Mouse (Mus musculus) forebrain, embryonic 16.5 days (tissue): Measurements from ENCODE around the gene Cobl. TPM values are rescaled to one million over a fixed set of nuclear protein-coding genes. Genes with fewer than 3 reads are reported as not detected.

Source experiments
- ATAC-seq: fragments of 200-750 bp; cut with Nextera tagmentation; 2 replicates; pipeline ENCODE4 v1.8.0; 2017; ENCODE audit warnings: mild to moderate bottlenecking, moderate library complexity
- H3K27ac ChIP-seq: fragments of 300-500 bp; sonication (generic); 2 replicates; pipeline ENCODE4 v1.5.1; 2014; ENCODE audit warnings: low read length, control low read depth
- H3K27me3 ChIP-seq: fragments of 300-500 bp; sonication (generic); replicated peaks from 2 replicates; pipeline ENCODE4 v1.6.1; 2014; ENCODE audit warnings: low read length; ENCODE audit not compliant: control insufficient read depth, insufficient read depth
- H3K36me3 ChIP-seq: fragments of 300-500 bp; sonication (generic); 2 replicates; pipeline ENCODE4 v1.6.1; 2014; ENCODE audit not compliant: control insufficient read depth, insufficient read depth
- H3K4me1 ChIP-seq: fragments of 300-500 bp; sonication (generic); replicated peaks from 2 replicates; pipeline ENCODE4 v1.6.1; 2014; ENCODE audit warnings: low read length; ENCODE audit not compliant: control insufficient read depth, insufficient read depth
- H3K4me2 ChIP-seq: fragments of 300-500 bp; sonication (generic); 2 replicates; pipeline ENCODE4 v1.6.1; 2014; ENCODE audit warnings: mild to moderate bottlenecking, low read length, control low read depth
- H3K4me3 ChIP-seq: fragments of 300-500 bp; sonication (generic); replicated peaks from 2 replicates; pipeline ENCODE4 v1.5.1; 2014; ENCODE audit warnings: mild to moderate bottlenecking, low read length, control low read depth
- H3K9ac ChIP-seq: fragments of 300-500 bp; sonication (generic); replicated peaks from 2 replicates; pipeline ENCODE4 v1.6.1; 2014; ENCODE audit warnings: low read depth, low read length, control low read depth
- H3K9me3 ChIP-seq: fragments of 300-500 bp; sonication (generic); 2 replicates; pipeline ENCODE4 v1.6.1; 2016; ENCODE audit warnings: low read length; ENCODE audit not compliant: control insufficient read depth
- WGBS: fragments of 180-500 bp; shearing (Covaris S2); extraction: QIAGEN DNeasy Blood & Tissue Kit; methylation state at CpG from one replicate; pipeline ENCODE4 v1.1.7; 2014; 5-methylcytosine and 5-hydroxymethylcytosine counted together
- polyA plus RNA-seq: library from polyadenylated mRNA; unstranded; fragments of >200 nt; fragmentation: Nextera tagmentation; extraction: Ambion mirVana; gene quantifications from 2 replicates; pipeline ENCODE4 v1.2.1, GENCODE M21; 2015

Gene Cobl
- polyA plus RNA-seq, 1 experiment from 2014 or later, result 8.4 TPM

DNA sequence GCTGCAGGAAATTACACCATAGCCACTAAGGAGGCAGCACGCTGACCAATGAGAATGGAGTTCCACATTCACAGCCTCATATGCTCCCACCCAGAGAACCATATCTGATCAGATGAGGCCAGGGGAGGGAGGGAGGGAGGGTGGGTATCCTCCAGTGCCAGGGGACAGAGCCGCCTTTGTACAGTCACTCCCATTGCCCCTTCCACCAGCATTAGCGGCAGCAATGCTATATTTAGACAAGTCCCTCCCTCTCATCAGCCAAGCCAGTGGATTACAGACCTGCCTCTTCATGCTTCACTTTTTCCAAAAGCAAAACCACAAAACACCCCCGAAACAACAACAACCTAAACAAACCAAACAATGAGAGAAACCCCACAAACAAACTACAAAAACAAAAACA lies 30.2 kb downstream of the Cobl start:
- no peak overlapping the region for H3K4me2 ChIP-seq
- 45% methylated on average over 4 of the region's 4 CpGs for WGBS
- no peak overlapping the region for H3K9ac ChIP-seq
- H3K27me3 ChIP-seq, result no peaks in the 10 kb centered on the region
- peaks cover 5% of the 10 kb centered on the region; the same call in 1 of the 2 replicates for H3K4me1 ChIP-seq
- no peak overlapping the region for H3K4me3 ChIP-seq
- no peaks in the 10 kb centered on the region for H3K9me3 ChIP-seq
- H3K36me3 ChIP-seq, result no peaks in the 10 kb centered on the region
- no peak for ATAC-seq
- no peak overlapping the region for H3K27ac ChIP-seq

DNA sequence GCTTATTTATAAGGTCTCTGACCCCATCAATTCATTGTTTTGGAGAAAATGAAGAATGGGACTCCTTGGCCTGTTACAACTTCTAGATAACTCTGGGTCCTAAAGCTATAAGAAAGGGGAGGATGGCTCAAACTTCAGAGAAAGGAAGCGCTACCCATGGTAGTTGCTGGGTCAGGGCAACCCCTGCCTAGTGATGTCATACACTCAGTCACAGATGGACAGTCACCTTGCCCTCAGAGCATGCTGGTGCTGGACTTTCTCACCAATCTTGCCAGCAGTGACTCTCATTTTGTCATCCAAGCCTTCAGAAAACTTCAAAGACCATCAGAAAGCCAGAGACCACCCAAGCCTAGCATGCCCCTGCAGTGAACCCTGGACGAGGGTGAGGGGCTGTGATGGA lies 32.8 kb downstream of the Cobl start:
- Histone ChIP-seq H3K36me3 (no peaks in the 10 kb centered on the region), H3K4me3 (no peak overlapping the region), H3K27me3 (no peaks in the 10 kb centered on the region), H3K27ac (no peak overlapping the region), H3K4me1 (peaks cover 5% of the 10 kb centered on the region; the same call in 1 of the 2 replicates), H3K4me2 (no peak overlapping the region), H3K9ac (no peak overlapping the region), H3K9me3 (no peaks in the 10 kb centered on the region)
- WGBS, result 89% methylated on average over 2 of the region's 2 CpGs
- no peak for ATAC-seq

DNA sequence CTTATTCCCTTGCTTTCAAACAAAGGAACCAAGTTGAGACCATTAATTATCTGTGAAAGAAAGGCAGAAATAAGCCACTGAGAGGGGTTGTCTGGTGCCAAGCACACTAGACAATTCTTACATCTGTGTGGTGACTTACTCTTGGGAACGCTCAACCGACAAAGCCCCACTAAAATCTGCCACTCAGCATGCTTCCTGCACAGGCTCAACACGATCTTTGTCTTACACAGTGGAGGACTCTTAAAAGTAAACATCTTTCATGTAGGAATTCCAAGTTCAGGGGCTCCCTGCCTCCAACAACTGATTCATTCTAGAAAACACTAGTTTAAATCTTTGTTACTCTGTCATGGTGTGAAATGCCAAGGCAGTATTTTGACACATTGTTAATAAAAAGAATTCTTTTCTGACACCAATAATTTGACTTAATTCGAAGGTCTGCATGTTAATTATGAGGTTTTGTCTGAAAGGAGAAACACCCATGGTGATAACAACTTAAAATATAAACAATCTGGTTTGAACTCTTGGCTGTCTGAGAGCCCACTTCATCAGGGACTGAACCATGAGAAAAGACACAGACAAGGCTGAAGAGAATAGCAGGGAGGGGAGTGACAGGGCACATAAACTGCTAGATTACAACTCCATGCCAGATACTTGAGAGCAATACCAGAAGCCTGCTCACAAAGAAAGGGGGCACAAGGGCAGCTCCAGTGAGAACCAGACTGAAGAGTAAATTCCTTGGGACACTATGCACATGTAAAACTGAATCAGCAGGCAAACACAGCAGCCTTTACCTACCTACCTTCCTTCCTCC lies 34.3 kb downstream of the Cobl start:
- peak; percentile 81 for ATAC-seq
- no peak overlapping the region for H3K4me3 ChIP-seq
- H3K9ac ChIP-seq, result no peak overlapping the region
- H3K4me2 ChIP-seq, result no peak overlapping the region
- H3K27me3 ChIP-seq, result no peaks in the 10 kb centered on the region; the same call in 1 of the 2 replicates
- H3K36me3 ChIP-seq, result no peaks in the 10 kb centered on the region
- H3K27ac ChIP-seq, result no peak overlapping the region
- WGBS, result 5% methylated on average over 4 of the region's 4 CpGs
- H3K4me1 ChIP-seq, result peaks cover 5% of the 10 kb centered on the region; the same call in 1 of the 2 replicates
- no peaks in the 10 kb centered on the region for H3K9me3 ChIP-seq

DNA sequence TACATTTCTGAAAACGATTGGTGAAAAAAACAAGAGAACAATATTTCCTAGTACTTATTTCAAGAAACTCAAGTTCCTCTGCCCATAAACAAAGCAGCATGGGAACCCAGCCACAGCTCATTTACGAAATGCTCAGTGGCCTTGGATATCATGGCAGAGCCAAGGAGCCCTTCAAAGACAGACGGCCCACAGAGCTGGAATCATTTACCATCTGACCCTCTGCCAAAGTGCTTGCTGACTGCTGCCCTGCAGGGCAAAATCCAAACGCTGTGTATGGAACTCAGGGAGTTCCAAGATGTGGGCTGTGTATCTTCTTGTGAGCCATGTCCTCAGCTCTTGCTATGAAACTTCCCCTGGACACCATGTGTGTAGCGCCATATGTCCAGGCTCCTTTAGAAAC lies 38.0 kb downstream of the Cobl start:
- H3K9ac ChIP-seq, result no peak overlapping the region
- H3K4me3 ChIP-seq, result no peak overlapping the region
- WGBS, result 77% methylated on average over 5 of the region's 5 CpGs
- H3K27me3 ChIP-seq, result no peaks in the 10 kb centered on the region; the same call in 1 of the 2 replicates
- H3K9me3 ChIP-seq, result no peaks in the 10 kb centered on the region
- H3K27ac ChIP-seq, result no peak overlapping the region
- H3K36me3 ChIP-seq, result no peaks in the 10 kb centered on the region
- no peak overlapping the region for H3K4me2 ChIP-seq
- no peak for ATAC-seq
- peaks cover 5% of the 10 kb centered on the region; the same call in 1 of the 2 replicates for H3K4me1 ChIP-seq

DNA sequence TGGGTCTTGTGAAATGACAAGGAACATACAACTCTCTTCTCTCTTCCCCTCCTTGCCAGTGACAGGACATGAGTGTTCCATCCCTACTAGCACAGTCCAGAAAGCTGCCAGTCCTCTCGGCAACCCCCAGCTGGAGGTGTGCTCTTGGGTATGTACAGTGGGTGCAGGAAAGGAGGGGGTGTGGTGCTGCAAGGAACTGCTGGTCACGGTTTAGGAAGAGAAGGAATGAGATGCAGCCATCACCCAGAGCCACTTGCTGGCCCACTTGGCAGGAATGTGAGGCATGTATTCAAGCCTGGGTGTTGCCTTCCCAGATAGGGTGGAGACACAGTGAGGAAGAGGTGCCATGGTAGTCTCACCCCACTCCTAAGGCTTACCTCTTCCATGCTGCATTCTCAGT lies 40.6 kb downstream of the Cobl start:
- Histone ChIP-seq H3K4me3 (no peak overlapping the region), H3K36me3 (no peaks in the 10 kb centered on the region), H3K9me3 (no peaks in the 10 kb centered on the region), H3K4me2 (no peak overlapping the region), H3K9ac (no peak overlapping the region), H3K27me3 (no peaks in the 10 kb centered on the region; the same call in 1 of the 2 replicates), H3K4me1 (no peaks in the 10 kb centered on the region), H3K27ac (no peak overlapping the region)
- 0 out of 2 replicates have a peak, but pooled peaks have one; percentile 10 for ATAC-seq
- WGBS, result 87% methylated on average over 2 of the region's 2 CpGs

DNA sequence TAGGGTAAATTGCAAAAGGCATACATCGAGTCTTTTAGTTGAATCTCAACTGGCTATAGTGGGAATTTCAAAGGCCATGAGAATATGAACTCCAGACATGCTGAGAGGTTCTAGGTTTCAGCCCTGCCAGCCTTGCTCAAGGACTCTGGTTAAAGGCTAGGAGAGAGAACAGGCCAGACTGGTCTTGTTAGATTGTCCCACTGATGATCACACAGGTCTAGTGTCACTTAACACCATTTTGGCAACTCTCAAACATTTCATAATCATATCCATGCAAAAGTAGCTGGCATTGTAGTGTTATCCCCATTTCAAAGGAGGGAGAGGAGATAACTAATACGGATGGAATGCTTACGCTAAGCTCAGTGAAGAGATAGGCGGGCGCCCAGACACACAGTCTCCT lies 43.6 kb downstream of the Cobl start:
- Histone ChIP-seq H3K9me3 (no peaks in the 10 kb centered on the region), H3K4me1 (peaks cover 4% of the 10 kb centered on the region; the same call in 1 of the 2 replicates), H3K36me3 (no peaks in the 10 kb centered on the region), H3K27me3 (no peaks in the 10 kb centered on the region; the same call in 1 of the 2 replicates), H3K9ac (no peak overlapping the region), H3K27ac (no peak overlapping the region), H3K4me2 (no peak overlapping the region), H3K4me3 (no peak overlapping the region)
- 91% methylated on average over 5 of the region's 5 CpGs for WGBS
- no peak for ATAC-seq

DNA sequence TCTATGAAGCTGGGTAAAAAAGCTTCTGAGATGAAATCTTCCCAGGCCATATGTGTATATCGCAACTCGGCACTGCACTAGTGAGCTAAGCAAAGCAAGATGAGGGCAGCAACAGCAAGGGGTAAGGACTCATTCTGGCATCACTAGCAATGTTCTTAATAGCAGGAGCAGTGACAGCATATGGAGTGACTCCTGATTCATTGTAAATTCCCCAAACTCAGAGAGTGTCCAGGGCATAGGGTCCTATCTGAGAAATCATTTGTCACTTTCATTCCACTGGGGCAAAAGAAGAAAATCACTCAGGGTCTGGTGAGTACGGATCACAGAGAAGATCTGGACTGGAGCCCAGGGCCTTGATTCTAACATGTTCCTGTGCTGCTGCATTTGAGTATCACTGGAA lies 44.6 kb downstream of the Cobl start:
- H3K27ac ChIP-seq, result no peak overlapping the region
- no peaks in the 10 kb centered on the region for H3K36me3 ChIP-seq
- no peak for ATAC-seq
- H3K27me3 ChIP-seq, result no peaks in the 10 kb centered on the region
- no peaks in the 10 kb centered on the region for H3K9me3 ChIP-seq
- H3K4me1 ChIP-seq, result peaks cover 8% of the 10 kb centered on the region
- WGBS, result 84% methylated on average over 3 of the region's 3 CpGs
- no peak overlapping the region for H3K9ac ChIP-seq
- no peak overlapping the region for H3K4me2 ChIP-seq
- H3K4me3 ChIP-seq, result no peak overlapping the region

DNA sequence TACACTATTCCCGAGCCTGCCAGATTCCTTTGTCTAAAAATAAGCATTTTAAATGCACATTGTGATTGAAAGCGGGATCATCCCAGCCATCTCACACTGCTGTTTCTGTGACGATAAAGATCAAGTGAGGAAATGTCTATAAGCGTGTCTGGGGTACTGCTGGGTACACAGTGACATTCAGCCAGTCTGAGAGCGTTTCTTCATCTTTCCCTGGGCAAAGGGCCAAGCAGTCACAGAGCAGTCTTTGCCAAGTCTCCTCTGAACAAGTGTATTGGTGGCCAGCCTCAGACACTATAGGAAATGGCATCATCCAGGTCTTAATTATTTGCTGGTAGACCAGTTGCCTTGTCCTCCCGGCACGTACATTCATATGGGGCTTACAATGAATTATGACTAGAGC lies 47.9 kb downstream of the Cobl start:
- Histone ChIP-seq H3K4me3 (no peak overlapping the region), H3K27me3 (no peaks in the 10 kb centered on the region), H3K36me3 (no peaks in the 10 kb centered on the region), H3K4me1 (peaks cover 9% of the 10 kb centered on the region), H3K27ac (no peak overlapping the region), H3K4me2 (no peak overlapping the region), H3K9ac (no peak overlapping the region), H3K9me3 (no peaks in the 10 kb centered on the region)
- WGBS, result 38% methylated on average over 7 of the region's 7 CpGs
- ATAC-seq, result peak; percentile 73

DNA sequence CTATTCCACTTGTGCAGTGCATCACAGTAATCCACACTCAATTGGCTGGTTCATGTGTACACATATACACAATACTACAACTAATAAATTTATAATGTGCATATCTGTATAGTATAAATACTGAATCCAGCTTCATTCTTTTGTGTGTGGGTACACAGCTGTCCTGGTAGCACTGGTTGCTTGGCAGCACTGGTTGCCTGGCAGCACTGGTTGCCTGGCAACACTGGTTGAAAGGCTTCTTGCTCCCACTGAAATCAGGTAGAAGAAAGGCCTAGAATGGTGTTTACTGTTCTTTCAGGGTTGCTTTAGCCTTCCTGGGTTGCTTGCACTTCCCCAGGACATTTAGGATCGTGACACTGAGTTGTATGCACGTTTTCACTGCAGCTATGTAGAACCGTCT lies 49.4 kb downstream of the Cobl start:
- no peaks in the 10 kb centered on the region for H3K36me3 ChIP-seq
- no peak overlapping the region; the same call in 1 of the 2 replicates for H3K27ac ChIP-seq
- ATAC-seq, result peak; percentile 90
- no peak overlapping the region for H3K9ac ChIP-seq
- 5% methylated on average over 3 of the region's 3 CpGs for WGBS
- H3K4me1 ChIP-seq, result peaks cover 9% of the 10 kb centered on the region
- no peaks in the 10 kb centered on the region for H3K27me3 ChIP-seq
- H3K4me3 ChIP-seq, result no peak overlapping the region
- no peaks in the 10 kb centered on the region for H3K9me3 ChIP-seq
- no peak overlapping the region for H3K4me2 ChIP-seq
